In genomic region chr6:145612611-145613010, GRCm38 (mm10) we compare ENCODE assay signal across 19 mouse cellular contexts. TPM values are rescaled to one million over a fixed set of nuclear protein-coding genes. Genes with fewer than 3 reads are reported as not detected.
"Had no signal": no experiment of that assay in that cellular context is flagged by ENCODE, and none has a peak within 500 bp of the region (broad histone marks: within the 10 kb centered on the region; RNA-seq: fewer than 3 reads in every experiment).

No protein-coding gene starts in this region.

- H3K4me1 ChIP-seq: midbrain, embryonic 12.5 days; neural tube, embryonic 12.5 days had no signal

- H3K4me2 ChIP-seq: limb, embryonic 13.5 days; midbrain, embryonic 12.5 days; neural tube, embryonic 12.5 days had no signal

- H3K9me3 ChIP-seq: limb, embryonic 13.5 days; midbrain, embryonic 12.5 days; neural tube, embryonic 12.5 days had no signal

- H3K27ac ChIP-seq: limb, embryonic 13.5 days; liver, embryonic 14.5 days; midbrain, embryonic 12.5 days; neural tube, embryonic 12.5 days had no signal

- H3K36me3 ChIP-seq: limb, embryonic 13.5 days; midbrain, embryonic 12.5 days; neural tube, embryonic 12.5 days had no signal

- H3K27me3 ChIP-seq: limb, embryonic 13.5 days; neural tube, embryonic 12.5 days had no signal

- H3K4me3 ChIP-seq: limb, embryonic 13.5 days; midbrain, embryonic 12.5 days; myocyte; neural tube, embryonic 12.5 days had no signal

- H3K9ac ChIP-seq: limb, embryonic 13.5 days; liver, embryonic 14.5 days; midbrain, embryonic 12.5 days; neural tube, embryonic 12.5 days had no signal

- DNase-seq: kidney, postnatal 25 days; layer of hippocampus, adult 9-11 months; layer of hippocampus, postnatal 36 days; left cerebral cortex, postnatal 4 days; lung, adult 18-20 months; right cerebral cortex, postnatal 14 days; thymus, postnatal 4 days had no signal

RNA-seq across cellular contexts. Expression of gene Lmntd1, which starts 1.5 kb away (rescaled TPM):
- total RNA-seq: liver, adult 2 months; megakaryocyte-erythroid progenitor cell, adult 5-6 weeks had no signal
- polyA plus RNA-seq: liver, adult 2 months; myocyte had no signal

RNA-seq across cellular contexts. Expression of gene Tuba3b, which starts 2.9 kb away (rescaled TPM):
- total RNA-seq: layer of hippocampus, postnatal 36 days; left cerebral cortex, postnatal 10 days; left cerebral cortex, postnatal 4 days; liver, adult 2 months; megakaryocyte-erythroid progenitor cell, adult 5-6 weeks; neutrophil, adult 5-6 weeks had no signal
- polyA plus RNA-seq: limb, embryonic 13.5 days; liver, adult 2 months; liver, embryonic 14.5 days; lung, embryonic 16.5 days; midbrain, embryonic 12.5 days; myocyte; neural tube, embryonic 12.5 days; spleen, adult 2 months; stomach, embryonic 16.5 days had no signal
